Mouse (Mus musculus): Measurements from ENCODE around the gene H2-M10.5.
"Not testable (repeated sequence)": the region's sequence is repeated elsewhere in the genome, so short reads cannot be mapped to it uniquely, and the experiment has no call there.

The H2-M10.5 gene

GRCm38 (mm10) chr17:36772610-36773009, at the start of gene H2-M10.5:
TSS of gene H2-M10.5 (plus strand) at chr17:36772910.
- DNase-seq (ENCODE audit: low spot score in 2 of 2), result not testable (repeated sequence)

DNA sequence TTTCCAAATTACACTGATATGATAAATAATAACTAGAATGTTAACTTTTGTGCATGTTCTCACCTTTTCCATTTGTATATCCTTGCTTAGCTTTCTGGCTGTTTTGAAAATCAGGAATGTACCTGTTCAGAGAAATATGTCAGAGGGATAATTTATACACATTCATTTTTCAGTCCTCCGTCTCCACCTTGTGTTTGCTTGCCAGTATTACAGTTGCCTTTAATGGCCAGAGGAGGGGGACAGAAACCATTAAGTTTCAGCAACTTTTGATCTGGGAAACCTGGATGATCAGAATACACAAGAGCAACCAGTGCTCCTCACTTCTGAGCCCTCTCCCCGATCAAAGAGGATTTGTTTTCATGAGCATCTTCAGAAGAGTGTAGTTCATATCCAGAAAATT, 46.7 kb upstream of the H2-M10.5 start:
- peak in 1 of 2 experiments; percentile 35 for DNase-seq (ENCODE audit: low spot score in 2 of 2)

DNA sequence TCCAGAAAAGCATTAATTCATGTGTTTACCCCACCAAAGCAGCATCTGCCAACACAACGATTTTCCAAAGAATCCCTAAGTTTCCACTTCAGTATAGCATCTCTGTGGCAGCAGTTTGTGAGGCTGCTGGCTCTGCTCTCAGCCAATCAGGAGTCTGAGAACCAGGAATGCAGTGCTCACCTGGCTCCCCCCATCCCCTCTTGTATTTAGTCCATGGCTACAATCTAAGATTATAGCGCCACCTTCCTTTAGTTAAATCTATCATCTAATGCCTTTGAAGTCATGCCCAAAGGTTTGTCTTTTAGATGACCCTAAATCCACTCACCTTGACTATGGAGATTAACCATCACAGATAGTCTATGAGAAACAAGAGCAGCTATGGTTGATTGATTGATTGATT, 8.9 kb upstream of the H2-M10.5 start:
- DNase-seq (ENCODE audit: low spot score in 2 of 2), result no peak

DNA sequence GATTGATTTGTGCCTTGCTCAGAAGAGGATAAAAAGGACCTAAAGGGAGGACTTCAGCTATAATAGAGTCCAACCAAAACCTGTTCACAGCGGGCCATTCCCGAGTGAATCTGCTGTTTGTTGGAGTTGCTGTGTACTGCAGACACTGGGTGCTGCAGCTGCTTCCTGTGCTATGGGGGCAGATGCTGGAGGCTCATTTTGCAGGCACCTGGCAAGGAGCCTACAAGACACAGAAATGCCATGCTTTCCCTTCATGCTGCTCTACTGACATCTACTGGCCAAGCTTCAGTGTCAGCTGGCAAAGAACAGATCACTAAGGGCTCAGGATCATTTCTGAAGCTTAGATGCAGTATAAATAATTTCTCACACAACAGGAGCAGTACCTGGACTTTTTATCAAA, 8.5 kb upstream of the H2-M10.5 start:
- peak; percentile 20 to 52 for DNase-seq (ENCODE audit: low spot score in 2 of 2)

DNA sequence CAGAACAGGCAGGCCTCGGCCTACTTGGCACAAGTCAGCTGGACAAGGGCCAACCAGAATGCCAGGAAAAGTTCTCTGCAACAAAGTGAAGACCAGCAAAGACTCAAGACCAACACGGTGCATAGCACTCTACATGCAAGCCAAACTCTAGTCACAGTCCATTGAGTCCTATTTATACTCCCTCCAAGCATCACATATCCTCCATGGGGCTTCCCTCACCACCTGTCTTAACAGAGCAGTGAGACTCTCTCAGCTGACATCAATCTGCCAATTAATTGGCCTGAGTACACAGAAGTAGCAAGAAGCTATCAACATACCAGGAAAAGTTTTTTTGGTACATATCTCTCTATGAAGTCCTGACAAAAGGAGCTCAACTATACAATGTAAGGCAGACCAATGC, 7.3 kb upstream of the H2-M10.5 start:
- not testable (repeated sequence) for DNase-seq (ENCODE audit: low spot score in 2 of 2)

DNA sequence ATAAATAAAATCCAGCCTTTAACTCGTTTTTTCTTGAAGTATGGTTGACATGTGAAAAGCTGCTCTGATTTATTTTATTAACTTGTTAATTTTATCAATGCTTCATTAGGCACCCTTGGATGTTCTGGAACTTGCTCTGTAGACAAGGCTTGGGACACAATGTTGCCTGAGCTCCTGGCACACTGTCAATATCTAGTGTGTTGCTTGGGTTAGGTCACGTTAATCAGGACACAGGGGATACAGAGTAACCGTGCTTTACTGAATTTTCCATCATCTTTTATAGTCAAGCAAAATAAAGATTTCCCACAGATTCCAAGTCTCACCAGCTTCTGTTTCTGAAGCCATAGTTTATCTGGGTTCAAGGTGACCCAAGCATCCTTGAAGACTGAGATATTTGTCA, 8.8 kb downstream of the H2-M10.5 start:
- DNase-seq (ENCODE audit: low spot score in 2 of 2), result no peak

- DNase-seq (ENCODE audit: low spot score in 2 of 2), result peak; percentile 9 to 45
Observed at GRCm38 (mm10) chr17:36786483-36786886, 13.8 kb downstream of the H2-M10.5 start.

GRCm38 (mm10) chr17:36788351-36788750, 15.6 kb downstream of the H2-M10.5 start:
- no peak for DNase-seq (ENCODE audit: low spot score in 2 of 2)

GRCm38 (mm10) chr17:36788801-36789200, 16.1 kb downstream of the H2-M10.5 start:
- DNase-seq (ENCODE audit: low spot score in 2 of 2), result peak; percentile 77 to 90

DNA sequence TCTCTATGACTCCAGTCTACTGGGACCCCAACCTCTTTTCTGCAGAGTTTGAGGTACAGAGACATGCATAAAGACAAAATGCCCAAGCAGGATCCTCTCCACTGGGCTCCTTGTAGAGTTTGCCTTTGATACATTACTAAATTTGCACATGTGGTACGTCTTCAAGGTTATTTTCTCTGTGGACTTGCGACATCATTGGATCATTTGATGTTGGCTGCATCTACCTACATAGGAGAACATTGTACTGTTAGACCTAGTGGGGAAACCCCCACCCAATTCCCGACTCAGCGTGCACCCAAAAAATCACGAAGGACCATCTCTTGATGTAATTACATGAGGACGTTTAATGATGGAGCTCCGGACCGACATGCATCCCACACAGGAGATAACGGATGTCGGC, 26.8 kb downstream of the H2-M10.5 start:
- no peak for DNase-seq (ENCODE audit: low spot score in 2 of 2)

GRCm38 (mm10) chr17:36799921-36800462, 27.3 kb downstream of the H2-M10.5 start:
- DNase-seq (ENCODE audit: low spot score in 2 of 2), result not testable (repeated sequence)

DNA sequence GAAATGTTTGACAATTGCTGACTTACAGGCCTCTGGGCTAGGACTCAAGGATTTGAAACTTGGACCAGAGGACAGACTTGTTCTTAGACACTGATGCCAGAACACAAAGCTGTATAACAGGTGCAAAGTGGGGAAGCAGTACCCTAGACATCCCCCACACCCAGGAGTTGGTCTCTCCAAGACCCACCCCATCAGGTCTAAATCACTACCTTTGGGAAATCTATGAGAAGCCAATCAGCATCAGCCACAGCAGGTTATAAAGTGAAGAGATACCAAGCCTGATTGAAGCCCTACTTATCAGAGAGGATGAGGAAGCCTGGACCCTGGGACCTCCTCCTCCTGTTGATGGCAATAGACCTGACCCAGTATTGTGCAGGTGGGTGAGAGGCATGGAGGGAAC, 39.2 kb downstream of the H2-M10.5 start, which contains the start of gene H2-M10.6:
TSS of gene H2-M10.6 (plus strand) at position 301 of the 400 bp plus-strand sequence.
- DNase-seq (ENCODE audit: low spot score in 2 of 2), result no peak

- DNase-seq (ENCODE audit: low spot score in 2 of 2), result peak; percentile 22 to 52
Observed at GRCm38 (mm10) chr17:36824005-36824404, 51.3 kb downstream of the H2-M10.5 start.

DNA sequence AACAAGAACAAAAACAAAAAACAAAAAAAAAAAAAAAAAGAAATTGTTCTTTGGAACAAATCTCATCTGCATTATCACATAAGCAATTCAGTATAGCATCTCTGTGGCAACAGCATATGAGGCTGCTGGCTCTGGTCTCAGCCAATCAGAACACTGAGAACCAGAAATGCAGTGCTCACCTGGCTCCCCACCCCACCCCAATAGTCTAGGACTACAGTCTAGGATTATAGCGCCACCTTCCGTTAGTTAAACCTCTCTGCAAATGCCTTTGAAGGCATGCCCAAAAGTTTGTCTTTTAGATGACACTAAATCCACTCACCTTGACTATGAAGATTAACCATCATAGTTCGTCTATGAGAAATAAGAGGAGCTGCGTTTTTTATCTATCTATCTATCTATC, 52.8 kb downstream of the H2-M10.5 start:
- no peak for DNase-seq (ENCODE audit: low spot score in 2 of 2)
